Mouse (Mus musculus): Measurements from ENCODE around the gene Hilpda.

DNA sequence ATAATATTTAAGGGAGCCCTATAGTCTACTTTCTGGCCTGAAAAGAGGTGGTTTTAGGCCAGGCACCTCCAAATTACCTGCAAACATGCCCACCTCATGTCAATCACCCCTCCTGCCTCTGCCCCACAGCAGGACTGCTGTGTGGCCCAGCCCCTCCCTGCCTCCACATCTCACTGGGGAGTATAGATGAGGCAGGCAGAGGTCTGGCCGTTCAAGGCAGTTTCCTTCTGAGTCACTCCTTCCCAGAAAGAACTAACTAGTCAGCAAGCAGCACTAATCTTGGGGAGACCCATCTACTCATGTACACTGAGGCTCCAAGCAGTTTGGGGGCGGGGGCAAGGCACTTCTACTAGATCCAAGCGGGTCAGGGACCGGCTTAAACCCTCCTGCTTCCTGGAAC is 25.2 kb upstream of the Hilpda start:
- TF ChIP-seq GATA1 (IDR thresholded peaks at IDR 0.05; ENCODE audit: low read length) = no peak
- TF ChIP-seq TAL1 (IDR thresholded peaks at IDR 0.05; ENCODE audit: low read length) = no peak
